Mouse (Mus musculus) brain, adult 10 weeks (tissue): ENCODE data around the gene Bex2. TPM values are rescaled to one million over a fixed set of nuclear protein-coding genes. Genes with fewer than 3 reads are reported as not detected.

Experiments
- polyA plus RNA-seq: library from polyadenylated mRNA; stranded (reverse); fragments of 350-450 nt; fragmentation: Illumina TruSeq; extraction: RNeasy Lipid Tissue Mini Kit (QIAGEN cat#74804); gene quantifications from one replicate; pipeline ENCODE4 v1.2.3, GENCODE M21; 2015; ENCODE audit warnings: low read depth, low replicate concordance

The Bex2 gene
- polyA plus RNA-seq = 501 TPM

GRCm38 (mm10) chrX:136068020-136068419 lies at the start of gene Bex2:
Gene Bex2 (minus strand): TSS chrX:136068236.

GRCm38 (mm10) chrX:136085155-136085554 lies 17.1 kb upstream of the Bex2 start, which contains the start of gene Nxf3:
Gene Nxf3 (minus strand): TSS chrX:136085255.

GRCm38 (mm10) chrX:136032799-136033763 lies 35.0 kb downstream of the Bex2 start, which contains the start of gene Arxes1:
Gene Arxes1 (plus strand): TSS chrX:136033367.

Other genes with a start within 250 kb of the Bex2 start
- 130 TPM for gene Gprasp2, start 229.2 kb downstream of the Bex2 start, polyA plus RNA-seq
- 95.2 TPM for gene Arxes2, start 74.4 kb downstream of the Bex2 start, polyA plus RNA-seq
- gene Arxes1, start 34.9 kb downstream of the Bex2 start, polyA plus RNA-seq = 35.9 TPM
- gene Nxf3, start 17.0 kb upstream of the Bex2 start, polyA plus RNA-seq = not detected
- gene Bex4, start 70.8 kb upstream of the Bex2 start, polyA plus RNA-seq = 52.3 TPM
- gene Tceal8, start 104.1 kb upstream of the Bex2 start, polyA plus RNA-seq = 95.4 TPM
- gene Tceal5, start 135.6 kb upstream of the Bex2 start, polyA plus RNA-seq = 163 TPM
- gene Tceal7, start 146.5 kb upstream of the Bex2 start, polyA plus RNA-seq = 3.3 TPM
- gene Bex1, start 147.3 kb upstream of the Bex2 start, polyA plus RNA-seq = 139 TPM
- 226 TPM for gene Tceal9, start 176.8 kb upstream of the Bex2 start, polyA plus RNA-seq
- 451 TPM for gene Bex3, start 202.0 kb upstream of the Bex2 start, polyA plus RNA-seq